Mouse (Mus musculus) erythroblast, embryonic 14.5 days (primary cell): ENCODE data around the gene Rtbdn. TPM values are rescaled to one million over a fixed set of nuclear protein-coding genes. Genes with fewer than 3 reads are reported as not detected.

ENCODE experiments used
- H3K27me3 ChIP-seq: 2 replicates; pipeline ENCODE4 v1.6.1; 2012; ENCODE audit warnings: inconsistent platforms; ENCODE audit not compliant: control insufficient read depth
- H3K36me3 ChIP-seq: 2 replicates; pipeline ENCODE4 v1.6.1; 2012; ENCODE audit warnings: mild to moderate bottlenecking, inconsistent platforms; ENCODE audit not compliant: control insufficient read depth
- H3K4me1 ChIP-seq: 2 replicates; pipeline ENCODE4 v1.6.1; 2012; ENCODE audit warnings: inconsistent platforms; ENCODE audit not compliant: control insufficient read depth
- H3K4me3 ChIP-seq: replicated peaks from 2 replicates; pipeline ENCODE3; 2012; ENCODE audit warnings: moderate library complexity, mild to moderate bottlenecking, inconsistent platforms
- H3K9me3 ChIP-seq: 2 replicates; pipeline ENCODE4 v1.6.1; 2012; ENCODE audit warnings: low read length, inconsistent platforms, mixed read lengths; ENCODE audit not compliant: control insufficient read depth
- GATA1 ChIP-seq: IDR thresholded peaks from 2 replicates; pipeline ENCODE4 v1.6.1; 2012; ENCODE audit warnings: low read length, inconsistent platforms, mixed read lengths
- TAL1 ChIP-seq: IDR thresholded peaks from 3 replicates; pipeline ENCODE4 v1.6.1; 2012; ENCODE audit warnings: low read length, inconsistent platforms, mixed read lengths
- polyA plus RNA-seq: library from polyadenylated mRNA; stranded (reverse); fragments of >175 nt; gene quantifications from 2 replicates; pipeline ENCODE4 v1.2.3, GENCODE M21; 2012

Rtbdn gene
- polyA plus RNA-seq, 1 experiment, result not detected

- Histone ChIP-seq H3K4me1 (peaks cover 82% of the 10 kb centered on the region), H3K36me3 (peaks cover 72% of the 10 kb centered on the region), H3K27me3 (peaks cover 17% of the 10 kb centered on the region), H3K9me3 (no peaks in the 10 kb centered on the region), H3K4me3 (peak within 1 kb of the TSS; percentile 72)
- TF ChIP-seq GATA1, result no peak
- TF ChIP-seq TAL1, result no peak
Observed at GRCm38 (mm10) chr8:84908421-84909161, 38.2 kb upstream of the Rtbdn start, which contains the start of gene Dnase2a. TSS of gene Dnase2a (plus strand) at chr8:84908560.

GRCm38 (mm10) chr8:84909162-84909767 lies 37.5 kb upstream of the Rtbdn start:
- H3K36me3 ChIP-seq, result peaks cover 65% of the 10 kb centered on the region
- H3K27me3 ChIP-seq, result peaks cover 17% of the 10 kb centered on the region
- peak overlapping the region; percentile 72 for H3K4me3 ChIP-seq
- peaks cover 84% of the 10 kb centered on the region for H3K4me1 ChIP-seq
- TF ChIP-seq GATA1 (no peak), TAL1 (no peak)
- no peaks in the 10 kb centered on the region for H3K9me3 ChIP-seq

- Histone ChIP-seq H3K4me1 (peaks cover 83% of the 10 kb centered on the region), H3K36me3 (peaks cover 58% of the 10 kb centered on the region), H3K9me3 (no peaks in the 10 kb centered on the region), H3K4me3 (peak overlapping the region; percentile 72), H3K27me3 (peaks cover 17% of the 10 kb centered on the region)
- TF ChIP-seq GATA1 (no peak), TAL1 (no peak)
Observed at GRCm38 (mm10) chr8:84909949-84910348, 36.8 kb upstream of the Rtbdn start.

- Histone ChIP-seq H3K9me3 (no peaks in the 10 kb centered on the region), H3K27me3 (peaks cover 17% of the 10 kb centered on the region), H3K4me1 (peaks cover 83% of the 10 kb centered on the region), H3K36me3 (peaks cover 54% of the 10 kb centered on the region), H3K4me3 (peak overlapping the region; percentile 72)
- no peak for TF ChIP-seq GATA1
- no peak for TF ChIP-seq TAL1
Observed at GRCm38 (mm10) chr8:84910551-84910950, 36.2 kb upstream of the Rtbdn start.

GRCm38 (mm10) chr8:84911854-84912253 lies 34.9 kb upstream of the Rtbdn start:
- Histone ChIP-seq H3K27me3 (peaks cover 17% of the 10 kb centered on the region), H3K4me3 (peak overlapping the region; percentile 75), H3K36me3 (peaks cover 51% of the 10 kb centered on the region), H3K4me1 (peaks cover 85% of the 10 kb centered on the region), H3K9me3 (no peaks in the 10 kb centered on the region)
- TF ChIP-seq TAL1 (no peak), GATA1 (no peak)

GRCm38 (mm10) chr8:84912391-84912790 lies 34.4 kb upstream of the Rtbdn start:
- peaks cover 19% of the 10 kb centered on the region for H3K27me3 ChIP-seq
- peak overlapping the region; percentile 75 for H3K4me3 ChIP-seq
- H3K9me3 ChIP-seq, result no peaks in the 10 kb centered on the region
- H3K4me1 ChIP-seq, result peaks cover 80% of the 10 kb centered on the region
- H3K36me3 ChIP-seq, result peaks cover 45% of the 10 kb centered on the region
- TF ChIP-seq GATA1 (no peak), TAL1 (no peak)

GRCm38 (mm10) chr8:84912895-84913501 lies 33.8 kb upstream of the Rtbdn start:
- TF ChIP-seq TAL1, result no peak
- no peak for TF ChIP-seq GATA1
- H3K27me3 ChIP-seq, result peaks cover 26% of the 10 kb centered on the region
- H3K4me1 ChIP-seq, result peaks cover 77% of the 10 kb centered on the region
- peaks cover 42% of the 10 kb centered on the region for H3K36me3 ChIP-seq
- no peaks in the 10 kb centered on the region for H3K9me3 ChIP-seq
- H3K4me3 ChIP-seq, result peak overlapping the region; percentile 75

GRCm38 (mm10) chr8:84913502-84913900 lies 33.3 kb upstream of the Rtbdn start:
- TF ChIP-seq GATA1 (no peak), TAL1 (no peak)
- Histone ChIP-seq H3K4me1 (peaks cover 76% of the 10 kb centered on the region), H3K36me3 (peaks cover 42% of the 10 kb centered on the region), H3K27me3 (peaks cover 31% of the 10 kb centered on the region), H3K4me3 (peak overlapping the region; percentile 75), H3K9me3 (no peaks in the 10 kb centered on the region)

GRCm38 (mm10) chr8:84913960-84914359 lies 32.8 kb upstream of the Rtbdn start:
- Histone ChIP-seq H3K9me3 (no peaks in the 10 kb centered on the region), H3K4me1 (peaks cover 72% of the 10 kb centered on the region), H3K36me3 (peaks cover 42% of the 10 kb centered on the region), H3K4me3 (peak overlapping the region; percentile 75), H3K27me3 (peaks cover 33% of the 10 kb centered on the region)
- TF ChIP-seq GATA1 (no peak), TAL1 (no peak)
